Mouse (Mus musculus): Measurements from ENCODE around the gene Pax5. TPM values are rescaled to one million over a fixed set of nuclear protein-coding genes. Genes with fewer than 3 reads are reported as not detected.

Pax5 gene
- polyA plus RNA-seq, 1 experiment, result not detected

GRCm38 (mm10) chr4:44614066-44614667 is 96.1 kb downstream of the Pax5 start:
- H3ac ChIP-seq (ENCODE audit: control insufficient read depth, insufficient read length, low read depth), result no peak overlapping the region
- no peaks in the 10 kb centered on the region for H3K79me2 ChIP-seq (ENCODE audit: control insufficient read depth, insufficient read depth)
- no peak overlapping the region for H3K4me3 ChIP-seq (ENCODE audit: insufficient read depth, poor library complexity, severe bottlenecking)
- H3K36me3 ChIP-seq (ENCODE audit: control insufficient read depth, insufficient read depth), result no peaks in the 10 kb centered on the region
- H3K27me3 ChIP-seq (ENCODE audit: control insufficient read depth, insufficient read depth, insufficient read length), result peaks cover 11% of the 10 kb centered on the region
- TF ChIP-seq MAX (IDR thresholded peaks at IDR 0.05), result no peak
- H3K79me3 ChIP-seq (ENCODE audit: low read depth), result no peaks in the 10 kb centered on the region

- H3K4me3 ChIP-seq (ENCODE audit: insufficient read depth, poor library complexity, severe bottlenecking), result no peak overlapping the region
- H3K36me3 ChIP-seq (ENCODE audit: control insufficient read depth, insufficient read depth), result no peaks in the 10 kb centered on the region
Measured at GRCm38 (mm10) chr4:44612392-44612791, 97.9 kb downstream of the Pax5 start.

DNA sequence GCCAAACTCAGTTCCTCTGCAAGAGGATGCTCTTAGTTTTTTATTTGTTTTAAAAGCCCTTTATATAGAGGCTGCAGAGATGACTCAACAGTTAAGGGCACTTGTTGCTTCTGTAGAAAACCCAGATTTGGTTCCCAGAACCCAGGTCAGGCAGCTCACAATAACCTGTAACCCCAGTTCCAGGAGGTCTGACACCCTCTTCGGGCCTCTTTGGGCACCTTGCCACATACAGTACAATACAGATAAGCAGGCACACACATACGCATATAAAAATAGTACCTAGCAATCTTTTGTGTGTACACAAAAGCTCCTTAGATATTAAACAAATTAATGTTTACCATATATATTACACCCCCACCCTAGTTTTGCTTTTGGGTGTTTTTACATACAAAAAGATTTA is 104.8 kb downstream of the Pax5 start:
- H3K79me3 ChIP-seq (ENCODE audit: low read depth), result no peaks in the 10 kb centered on the region
- H3K79me2 ChIP-seq (ENCODE audit: control insufficient read depth, insufficient read depth), result no peaks in the 10 kb centered on the region
- H3K36me3 ChIP-seq (ENCODE audit: control insufficient read depth, insufficient read depth), result no peaks in the 10 kb centered on the region
- H3K27me3 ChIP-seq (ENCODE audit: control insufficient read depth, insufficient read depth, insufficient read length), result peaks cover 15% of the 10 kb centered on the region
- TF ChIP-seq CTCF (IDR thresholded peaks at IDR 0.05; ENCODE audit: control insufficient read depth, insufficient read depth, insufficient read length) (no peak), USF1 (IDR thresholded peaks at IDR 0.05; ENCODE audit: low read depth) (no peak), MYOD1 (IDR thresholded peaks at IDR 0.05; ENCODE audit: control insufficient read depth, insufficient read length, low read depth) (no peak), FOSL1 (IDR thresholded peaks at IDR 0.05; ENCODE audit: insufficient read depth, low read length, poor library complexity, severe bottlenecking) (no peak), MYOG (IDR thresholded peaks at IDR 0.05; ENCODE audit: control insufficient read depth, extremely low read depth, insufficient read length) (no peak), MAX (IDR thresholded peaks at IDR 0.05) (no peak), CEBPB (IDR thresholded peaks at IDR 0.05; ENCODE audit: low read depth) (no peak)
- H3K4me3 ChIP-seq (ENCODE audit: insufficient read depth, poor library complexity, severe bottlenecking), result no peak overlapping the region
- no peak overlapping the region for H3ac ChIP-seq (ENCODE audit: control insufficient read depth, insufficient read length, low read depth)

More at GRCm38 (mm10) chr4:44612392-44612791, 97.9 kb downstream of the Pax5 start:
- no peak overlapping the region for H3ac ChIP-seq (ENCODE audit: control insufficient read depth, insufficient read length, low read depth)
- H3K79me3 ChIP-seq (ENCODE audit: low read depth), result no peaks in the 10 kb centered on the region
- TF ChIP-seq MYOD1 (IDR thresholded peaks at IDR 0.05; ENCODE audit: control insufficient read depth, insufficient read length, low read depth), result no peak
- no peak for TF ChIP-seq MYOG (IDR thresholded peaks at IDR 0.05; ENCODE audit: control insufficient read depth, extremely low read depth, insufficient read length)
- no peak for TF ChIP-seq CTCF (IDR thresholded peaks at IDR 0.05; ENCODE audit: control insufficient read depth, insufficient read depth, insufficient read length)
- TF ChIP-seq USF1 (IDR thresholded peaks at IDR 0.05; ENCODE audit: low read depth), result no peak
- TF ChIP-seq MAX (IDR thresholded peaks at IDR 0.05), result no peak
- no peak for TF ChIP-seq CEBPB (IDR thresholded peaks at IDR 0.05; ENCODE audit: low read depth)
- no peak for TF ChIP-seq FOSL1 (IDR thresholded peaks at IDR 0.05; ENCODE audit: insufficient read depth, low read length, poor library complexity, severe bottlenecking)
- H3K27me3 ChIP-seq (ENCODE audit: control insufficient read depth, insufficient read depth, insufficient read length), result peaks cover 12% of the 10 kb centered on the region
- no peaks in the 10 kb centered on the region for H3K79me2 ChIP-seq (ENCODE audit: control insufficient read depth, insufficient read depth)

DNA sequence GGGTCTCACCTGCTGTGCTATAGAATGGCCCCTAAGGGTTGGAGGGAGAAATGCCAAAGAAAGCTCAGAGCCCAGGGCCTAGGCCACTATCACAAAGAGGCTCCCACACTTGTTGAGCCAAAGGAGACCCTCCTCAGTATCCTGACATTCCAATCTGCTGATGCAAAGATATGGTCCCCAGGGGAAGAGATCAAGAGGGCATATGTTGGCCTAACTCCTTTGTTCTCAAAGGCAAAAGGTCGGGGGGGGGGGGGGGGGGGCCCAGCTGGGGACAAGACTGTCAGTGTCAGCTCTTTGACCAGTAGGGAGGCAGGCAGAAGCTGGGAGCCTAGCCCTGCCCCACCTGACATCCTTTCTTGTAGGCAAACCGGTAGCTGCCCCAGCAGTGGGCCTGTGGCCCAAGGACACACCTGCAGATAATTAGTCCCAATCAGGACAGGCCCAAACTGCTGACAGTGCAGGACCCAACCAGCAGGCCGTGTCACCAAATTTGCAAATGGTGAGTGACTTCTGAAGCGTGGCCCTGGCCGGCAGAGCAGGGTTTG is 108.0 kb downstream of the Pax5 start:
- no peaks in the 10 kb centered on the region for H3K79me3 ChIP-seq (ENCODE audit: low read depth)

GRCm38 (mm10) chr4:44601370-44601769 is 108.9 kb downstream of the Pax5 start:
- Histone ChIP-seq H3ac (ENCODE audit: control insufficient read depth, insufficient read length, low read depth) (no peak overlapping the region), H3K4me3 (ENCODE audit: insufficient read depth, poor library complexity, severe bottlenecking) (no peak overlapping the region), H3K27me3 (ENCODE audit: control insufficient read depth, insufficient read depth, insufficient read length) (peaks cover 39% of the 10 kb centered on the region), H3K36me3 (ENCODE audit: control insufficient read depth, insufficient read depth) (no peaks in the 10 kb centered on the region), H3K79me3 (ENCODE audit: low read depth) (no peaks in the 10 kb centered on the region), H3K79me2 (ENCODE audit: control insufficient read depth, insufficient read depth) (no peaks in the 10 kb centered on the region)
- TF ChIP-seq FOSL1 (IDR thresholded peaks at IDR 0.05; ENCODE audit: insufficient read depth, low read length, poor library complexity, severe bottlenecking) (no peak), CTCF (IDR thresholded peaks at IDR 0.05; ENCODE audit: control insufficient read depth, insufficient read depth, insufficient read length) (no peak), USF1 (IDR thresholded peaks at IDR 0.05; ENCODE audit: low read depth) (no peak), MAX (IDR thresholded peaks at IDR 0.05) (no peak), MYOG (IDR thresholded peaks at IDR 0.05; ENCODE audit: control insufficient read depth, extremely low read depth, insufficient read length) (no peak), CEBPB (IDR thresholded peaks at IDR 0.05; ENCODE audit: low read depth) (no peak), MYOD1 (IDR thresholded peaks at IDR 0.05; ENCODE audit: control insufficient read depth, insufficient read length, low read depth) (no peak)

More for the DNA sequence above, 108.0 kb downstream of the Pax5 start:
- TF ChIP-seq MAX (IDR thresholded peaks at IDR 0.05) (no peak), USF1 (IDR thresholded peaks at IDR 0.05; ENCODE audit: low read depth) (no peak)
- no peaks in the 10 kb centered on the region for H3K36me3 ChIP-seq (ENCODE audit: control insufficient read depth, insufficient read depth)
- H3ac ChIP-seq (ENCODE audit: control insufficient read depth, insufficient read length, low read depth), result no peak overlapping the region
- no peak overlapping the region for H3K4me3 ChIP-seq (ENCODE audit: insufficient read depth, poor library complexity, severe bottlenecking)
- peaks cover 34% of the 10 kb centered on the region for H3K27me3 ChIP-seq (ENCODE audit: control insufficient read depth, insufficient read depth, insufficient read length)
- H3K79me2 ChIP-seq (ENCODE audit: control insufficient read depth, insufficient read depth), result no peaks in the 10 kb centered on the region

DNA sequence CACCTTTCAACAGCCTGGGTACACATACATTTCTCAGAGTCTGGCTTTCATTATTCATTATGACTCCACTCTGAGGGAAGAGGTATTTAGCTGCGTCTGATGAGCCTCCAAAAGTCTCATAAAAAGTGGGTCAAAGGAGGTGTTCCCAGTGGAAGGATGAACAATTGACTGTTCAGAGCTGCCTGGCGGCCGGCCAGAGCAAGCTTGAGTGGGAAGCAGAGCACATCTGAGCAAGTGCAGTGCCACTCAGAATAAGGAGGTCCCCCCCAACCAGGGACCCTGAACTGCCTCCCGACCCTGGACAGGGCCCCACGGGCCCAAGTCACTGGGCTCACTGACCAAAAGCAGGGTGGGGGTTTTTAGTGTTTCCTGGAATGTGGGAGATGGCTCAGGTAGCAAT is 109.4 kb downstream of the Pax5 start:
- TF ChIP-seq MYOD1 (IDR thresholded peaks at IDR 0.05; ENCODE audit: control insufficient read depth, insufficient read length, low read depth) (no peak), MAX (IDR thresholded peaks at IDR 0.05) (no peak), USF1 (IDR thresholded peaks at IDR 0.05; ENCODE audit: low read depth) (no peak), FOSL1 (IDR thresholded peaks at IDR 0.05; ENCODE audit: insufficient read depth, low read length, poor library complexity, severe bottlenecking) (no peak), CTCF (IDR thresholded peaks at IDR 0.05; ENCODE audit: control insufficient read depth, insufficient read depth, insufficient read length) (no peak), CEBPB (IDR thresholded peaks at IDR 0.05; ENCODE audit: low read depth) (no peak), MYOG (IDR thresholded peaks at IDR 0.05; ENCODE audit: control insufficient read depth, extremely low read depth, insufficient read length) (no peak)
- Histone ChIP-seq H3K27me3 (ENCODE audit: control insufficient read depth, insufficient read depth, insufficient read length) (peaks cover 42% of the 10 kb centered on the region), H3K79me2 (ENCODE audit: control insufficient read depth, insufficient read depth) (no peaks in the 10 kb centered on the region)

More for the DNA sequence above, 109.4 kb downstream of the Pax5 start:
- Histone ChIP-seq H3ac (ENCODE audit: control insufficient read depth, insufficient read length, low read depth) (no peak overlapping the region), H3K36me3 (ENCODE audit: control insufficient read depth, insufficient read depth) (no peaks in the 10 kb centered on the region), H3K79me3 (ENCODE audit: low read depth) (no peaks in the 10 kb centered on the region), H3K4me3 (ENCODE audit: insufficient read depth, poor library complexity, severe bottlenecking) (no peak overlapping the region)
